Mouse (Mus musculus) cerebellum, adult 11-12 months (tissue): Measurements from ENCODE around the gene Ptprcap.

Experiments used
- DNase-seq: peaks from one replicate; pipeline ENCODE4 v3.0.0; 2022

Gene Ptprcap

GRCm38 (mm10) chr19:4196048-4196447 is 42.6 kb downstream of the Ptprcap start:
- peak; percentile 39 for DNase-seq

GRCm38 (mm10) chr19:4196548-4196947 is 43.1 kb downstream of the Ptprcap start:
- peak; percentile 57 for DNase-seq

GRCm38 (mm10) chr19:4197180-4197579 is 43.8 kb downstream of the Ptprcap start:
- DNase-seq = no peak

- DNase-seq = peak; percentile 97
Measured at GRCm38 (mm10) chr19:4201291-4201909, 48.0 kb downstream of the Ptprcap start, which contains the start of gene Rad9a. TSS of gene Rad9a (minus strand) at chr19:4201662.

GRCm38 (mm10) chr19:4202149-4202548 is 48.7 kb downstream of the Ptprcap start:
- DNase-seq = no peak

- no peak for DNase-seq
Measured at GRCm38 (mm10) chr19:4203148-4203547, 49.7 kb downstream of the Ptprcap start.

GRCm38 (mm10) chr19:4203604-4204326 is 50.4 kb downstream of the Ptprcap start:
- DNase-seq = no peak

- DNase-seq = no peak
Measured at GRCm38 (mm10) chr19:4204889-4205288, 51.5 kb downstream of the Ptprcap start.
